Mouse (Mus musculus): ENCODE measurements around the gene Cyp2w1.

DNA sequence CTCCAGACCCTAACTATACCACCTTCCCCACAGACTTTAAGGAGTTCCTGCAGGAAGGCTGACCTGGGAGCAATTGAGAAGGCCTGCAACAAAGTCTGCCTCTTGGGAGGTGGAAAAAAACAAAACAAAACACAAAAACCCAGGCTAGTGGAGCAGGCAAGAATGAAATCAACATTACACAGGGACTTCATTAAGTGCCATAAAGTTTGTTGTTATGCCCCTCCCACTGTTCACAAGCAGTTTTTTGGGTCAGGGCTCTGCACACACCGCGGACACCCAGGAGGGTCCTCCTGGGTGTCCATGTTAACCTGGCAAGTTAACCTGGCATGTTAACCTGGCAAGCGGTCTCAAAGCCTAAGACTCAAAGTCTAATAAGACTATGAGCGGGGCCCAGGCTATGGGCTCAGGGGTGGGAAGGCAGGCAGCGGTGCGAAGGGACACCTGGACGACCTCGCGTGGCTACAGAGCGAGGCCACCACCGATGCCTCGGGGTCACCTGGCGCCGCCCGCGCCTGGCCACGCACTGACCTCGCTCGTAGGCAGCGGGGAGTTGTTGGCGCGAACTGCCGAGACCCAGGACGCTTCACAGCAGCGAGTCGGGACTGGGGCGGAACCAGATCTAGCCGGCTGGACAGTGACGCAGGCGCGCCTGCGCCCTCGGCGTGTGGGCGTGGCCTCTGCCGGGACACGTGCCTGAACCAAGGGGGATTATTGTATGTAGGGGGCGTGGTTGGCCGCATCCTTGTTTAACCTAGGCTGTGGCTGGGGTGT is 19.4 kb downstream of the Cyp2w1 start:
- TF ChIP-seq POLR2A (IDR thresholded peaks at IDR 0.05; ENCODE audit: insufficient read depth, low read length) (no peak), EP300 (IDR thresholded peaks at IDR 0.05; ENCODE audit: insufficient read depth, low read depth, low read length) (peak; percentile 81), CTCF (IDR thresholded peaks at IDR 0.05; ENCODE audit: low read depth, low read length) (no peak)
